Mouse (Mus musculus) hematopoietic stem cell, adult 5-6 weeks (primary cell): ENCODE measurements around the gene Cdc7. TPM values are rescaled to one million over a fixed set of nuclear protein-coding genes. Genes with fewer than 3 reads are reported as not detected.

Experiments
- total RNA-seq: library from RNA; stranded (forward); fragments of 172-1452, 232-1000 nt; gene quantifications from 2 replicates; pipeline ENCODE4 v1.2.3, GENCODE M21; 2017

The Cdc7 gene
- total RNA-seq, 1 experiment from 2014 or later, result 37.8 TPM

Other genes starting within 250 kb of the Cdc7 start
- gene Hfm1, start 38.0 kb upstream of the Cdc7 start, total RNA-seq, result 0.81 and 1.1 TPM in 2 replicates